Mouse (Mus musculus) urinary bladder, postnatal 25 days (tissue): ENCODE measurements around the gene Cdh12.

ENCODE experiments used
- DNase-seq: peaks from one replicate; pipeline ENCODE4 v3.0.0; 2022; ENCODE audit warnings: low spot score

The Cdh12 gene

GRCm38 (mm10) chr15:20696229-20696628, 247.2 kb downstream of the Cdh12 start:
- DNase-seq = no peak

DNA sequence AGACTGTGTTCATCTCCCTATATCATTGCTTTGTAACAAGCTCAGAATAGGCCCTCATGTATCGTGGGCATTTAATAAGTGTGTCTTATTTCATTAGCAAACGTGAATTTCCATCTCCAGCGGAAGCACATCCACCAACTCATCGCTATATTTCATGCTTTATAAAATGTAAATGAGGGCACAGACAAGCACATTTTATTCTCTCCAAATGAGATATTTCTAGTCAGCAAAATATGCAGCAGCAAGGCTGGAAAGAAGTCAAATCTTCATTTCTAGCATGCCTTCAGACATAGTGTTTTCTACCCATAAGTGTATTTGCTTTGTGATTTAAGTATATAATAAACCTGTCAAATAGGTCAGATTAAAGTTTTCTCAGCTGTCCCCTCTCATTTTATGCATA, 262.8 kb downstream of the Cdh12 start:
- DNase-seq = no peak

DNA sequence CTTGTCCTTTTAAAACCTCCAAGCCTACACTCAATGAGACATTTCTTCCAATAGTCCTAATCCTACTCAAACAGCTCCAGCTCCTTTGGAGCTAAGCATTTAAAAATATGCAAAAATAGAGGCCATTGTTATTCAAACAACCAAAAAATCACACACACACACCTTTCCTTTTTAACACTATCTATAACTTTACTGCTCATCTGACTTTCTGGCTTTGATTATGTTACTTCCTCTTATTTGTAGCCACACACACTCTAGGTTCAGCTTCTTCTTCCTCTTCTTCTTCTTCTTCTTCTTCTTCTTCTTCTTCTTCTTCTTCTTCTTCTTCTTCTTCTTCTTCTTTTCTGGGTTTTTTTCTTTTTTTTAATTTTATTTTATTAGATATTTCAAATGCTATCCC, 323.2 kb downstream of the Cdh12 start:
- no peak for DNase-seq

DNA sequence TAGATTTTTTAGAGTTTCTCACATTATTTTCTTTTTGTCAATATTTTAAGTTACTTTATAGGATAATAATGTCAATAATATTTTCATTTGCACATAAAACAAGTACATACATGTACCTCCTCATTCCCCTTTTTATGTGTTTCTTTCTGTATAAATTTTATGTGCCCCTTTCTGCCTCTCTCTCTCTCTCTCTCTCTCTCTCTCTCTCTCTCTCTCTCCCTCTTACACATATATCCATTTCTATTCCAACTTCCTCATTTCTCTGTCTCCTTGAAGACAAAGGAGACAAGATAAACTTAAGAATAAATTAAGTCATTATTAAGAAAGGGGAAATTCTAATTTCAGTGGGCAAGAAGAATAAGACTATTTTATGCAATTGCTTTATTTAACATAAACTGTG, 324.4 kb downstream of the Cdh12 start:
- no peak for DNase-seq

GRCm38 (mm10) chr15:20796999-20797398, 347.9 kb downstream of the Cdh12 start:
- DNase-seq = no peak

- no peak for DNase-seq
These were observed 349.5 kb downstream of the Cdh12 start for GRCm38 (mm10) chr15:20798541-20798940.

DNA sequence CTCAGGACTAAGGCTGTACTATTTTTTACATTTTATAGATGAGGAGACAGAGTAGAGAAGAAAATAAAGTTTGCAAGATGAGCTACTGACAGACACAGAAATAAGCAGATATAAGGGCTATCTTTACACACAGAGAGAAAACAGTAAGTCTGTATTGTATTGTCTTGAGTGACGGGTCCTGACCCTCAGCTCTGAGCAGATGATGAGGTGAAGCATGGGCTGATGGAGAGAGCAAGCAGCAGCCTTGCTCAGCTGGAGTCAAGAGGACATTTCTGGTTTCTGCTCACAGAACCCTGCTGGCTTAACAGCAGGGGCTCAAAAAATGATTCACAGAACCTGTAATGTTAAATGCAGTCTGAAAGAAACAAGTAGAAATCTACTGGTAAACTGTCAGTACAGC, 386.8 kb downstream of the Cdh12 start:
- no peak for DNase-seq

DNA sequence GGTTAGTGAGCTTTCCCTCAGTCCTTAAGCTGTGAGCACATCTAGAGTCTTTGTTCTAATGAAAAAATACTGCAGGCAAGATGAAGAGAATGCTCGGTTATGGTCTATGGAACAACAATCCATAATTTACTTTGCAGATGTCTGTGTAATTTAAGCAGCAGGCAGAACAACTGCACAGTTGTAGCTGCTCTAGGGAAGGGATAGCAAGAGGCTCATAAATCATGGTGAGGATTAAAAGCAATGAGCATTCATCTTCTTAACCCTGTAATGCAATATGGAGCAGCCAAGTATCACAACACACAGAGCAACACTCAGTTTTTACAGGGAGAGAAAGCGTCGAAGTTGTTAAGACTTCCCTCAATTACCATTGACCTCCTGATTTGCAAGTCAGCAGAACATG, 387.9 kb downstream of the Cdh12 start:
- no peak for DNase-seq

DNA sequence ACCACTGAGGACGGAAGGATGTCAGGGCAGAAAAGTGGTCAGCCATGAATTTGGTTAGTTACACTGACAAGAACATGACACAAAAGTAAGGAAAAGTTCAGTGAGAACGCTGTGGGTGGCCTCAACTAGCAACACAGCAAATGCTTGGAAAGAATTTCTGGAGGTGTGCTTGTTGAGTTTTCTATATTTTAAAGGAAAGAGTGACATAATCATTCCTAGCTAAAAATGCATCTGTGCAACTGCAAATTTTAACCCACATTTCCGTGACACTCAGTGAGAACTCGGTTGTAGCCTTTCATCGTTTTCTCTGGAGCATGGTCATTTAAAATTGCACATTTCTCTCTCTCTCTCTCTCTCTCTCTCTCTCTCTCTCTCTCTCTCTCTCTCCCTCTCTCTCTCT, 392.4 kb downstream of the Cdh12 start:
- no peak for DNase-seq

DNA sequence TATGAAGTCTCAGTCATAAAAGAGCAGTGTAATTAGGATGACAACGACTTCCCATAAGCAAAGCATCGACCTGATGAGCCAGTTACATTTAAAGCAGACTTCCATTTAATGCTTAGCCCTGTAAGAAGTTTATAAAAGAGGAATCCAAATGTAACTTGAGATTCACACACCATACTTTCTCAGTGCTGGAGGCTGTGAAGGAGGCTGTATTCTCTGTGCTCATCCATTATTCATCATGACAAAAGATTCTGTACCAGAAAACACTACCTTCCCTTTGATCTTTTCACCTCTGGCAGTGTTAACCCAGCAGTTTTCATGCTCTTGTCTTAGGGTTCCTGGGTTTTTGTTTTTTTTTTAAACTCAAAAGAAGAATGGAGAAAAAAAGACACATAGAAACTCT, 414.0 kb downstream of the Cdh12 start:
- no peak for DNase-seq

GRCm38 (mm10) chr15:20872518-20872917, 423.5 kb downstream of the Cdh12 start:
- DNase-seq = no peak

GRCm38 (mm10) chr15:20876993-20877392, 427.9 kb downstream of the Cdh12 start:
- DNase-seq = no peak

DNA sequence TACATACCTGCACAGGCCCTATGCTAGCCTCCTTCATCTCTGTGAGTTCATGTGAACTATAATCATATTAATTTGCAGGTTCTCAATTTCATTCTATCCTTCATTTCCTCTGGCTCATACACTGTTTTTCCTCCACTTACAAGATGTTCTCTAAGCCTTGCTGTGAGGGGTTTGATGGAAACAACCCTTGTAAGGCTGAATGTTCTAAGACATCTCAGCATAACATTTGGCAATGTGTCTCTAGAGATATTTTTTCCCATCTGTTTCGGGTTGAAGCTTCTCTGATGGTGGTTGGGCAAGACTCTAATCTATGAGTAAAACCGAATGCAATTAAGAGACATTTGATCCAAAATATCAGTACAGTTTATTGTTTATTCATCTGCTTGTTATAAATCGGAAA, 444.4 kb downstream of the Cdh12 start:
- DNase-seq = no peak

- DNase-seq = no peak
These were observed 453.5 kb downstream of the Cdh12 start for GRCm38 (mm10) chr15:20902568-20902967.

- no peak for DNase-seq
These were observed 479.2 kb downstream of the Cdh12 start for GRCm38 (mm10) chr15:20928221-20928620.

GRCm38 (mm10) chr15:20944000-20944399, 494.9 kb downstream of the Cdh12 start:
- DNase-seq = no peak

- no peak for DNase-seq
These were observed 518.4 kb downstream of the Cdh12 start for GRCm38 (mm10) chr15:20967463-20967862.

GRCm38 (mm10) chr15:20971041-20971440, 522.0 kb downstream of the Cdh12 start:
- no peak for DNase-seq

DNA sequence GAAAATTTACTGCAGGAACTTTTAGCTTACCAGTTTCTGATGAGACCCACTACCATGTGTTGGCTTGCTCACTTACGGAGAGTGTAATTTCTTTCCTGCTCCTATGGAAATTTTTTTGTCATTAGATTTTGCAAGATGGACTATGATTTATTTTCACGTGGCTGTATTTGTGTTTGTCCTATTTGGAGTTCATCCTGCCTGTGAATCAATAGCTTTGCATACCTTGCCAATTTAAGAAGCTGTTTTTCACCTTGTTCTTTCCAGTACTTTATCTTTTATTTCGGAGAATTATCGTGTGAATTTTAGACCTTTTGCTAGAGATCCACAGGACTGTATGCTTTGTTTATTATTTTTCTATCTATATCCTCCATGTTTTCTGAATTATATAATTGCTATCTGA, 551.5 kb downstream of the Cdh12 start:
- DNase-seq = no peak

DNA sequence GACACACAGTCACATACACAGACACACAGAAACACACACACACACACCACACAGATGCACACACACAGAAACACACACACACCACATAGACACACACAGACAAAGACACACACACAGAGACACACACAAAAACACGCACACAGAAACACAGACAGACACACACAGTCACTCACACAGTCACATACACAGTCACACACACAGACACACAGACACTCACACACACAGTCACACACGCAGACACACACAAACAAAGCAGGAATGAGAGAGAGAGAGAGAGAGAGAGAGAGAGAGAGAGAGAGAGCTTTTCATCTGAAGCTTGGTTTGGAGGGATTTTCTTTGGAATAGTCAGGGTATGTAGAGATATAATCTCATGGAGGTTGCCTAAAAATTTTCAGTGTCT, 558.9 kb downstream of the Cdh12 start:
- DNase-seq = no peak

- DNase-seq = no peak
These were observed 559.4 kb downstream of the Cdh12 start for GRCm38 (mm10) chr15:21008487-21008886.

DNA sequence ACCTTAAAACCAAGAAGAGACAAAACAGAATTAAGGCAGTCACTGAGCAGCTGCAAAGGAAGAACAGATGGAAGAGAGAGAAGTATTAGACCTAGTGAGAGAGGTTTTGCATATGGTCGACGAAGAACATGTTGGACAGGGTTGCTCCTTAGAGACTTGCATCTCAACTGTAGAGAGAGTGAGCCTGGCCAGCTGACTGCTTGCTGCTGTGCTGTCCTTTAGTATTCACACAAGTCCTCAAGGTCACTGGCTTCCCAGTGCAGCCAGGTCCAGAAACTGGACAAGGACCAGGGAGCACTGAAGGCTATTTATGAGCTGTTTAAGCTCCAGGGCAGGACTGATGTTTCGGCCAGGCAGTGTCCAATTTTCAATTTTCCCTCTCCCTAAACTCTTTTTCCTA, 559.9 kb downstream of the Cdh12 start:
- DNase-seq = no peak

- no peak for DNase-seq
These were observed 614.6 kb downstream of the Cdh12 start for GRCm38 (mm10) chr15:21063683-21064082.

DNA sequence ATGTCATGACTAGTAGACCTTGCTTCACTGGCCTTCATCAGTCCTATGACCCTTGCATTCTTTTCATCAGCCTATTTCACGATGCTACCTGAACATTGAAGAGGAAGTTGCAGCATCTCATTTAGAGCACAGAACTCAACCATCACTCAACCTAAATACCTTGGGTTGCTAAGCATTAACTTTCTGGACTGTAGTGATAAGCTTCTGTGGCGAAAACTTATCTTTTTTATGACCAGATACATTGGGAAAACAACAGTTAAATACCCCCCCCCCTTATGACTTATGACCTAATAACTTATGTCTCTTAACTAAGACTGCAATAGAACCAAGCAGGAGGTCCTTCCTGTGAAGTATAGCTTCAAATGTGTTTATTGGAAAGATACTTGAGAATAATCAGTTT, 620.2 kb downstream of the Cdh12 start:
- DNase-seq = no peak

- no peak for DNase-seq
These were observed 643.8 kb downstream of the Cdh12 start for GRCm38 (mm10) chr15:21092824-21093223.
